Mouse (Mus musculus): ENCODE measurements at regions not wholly inside any gene's neighbourhood (a gene's known extent, or its start where the extent isn't known, plus 50 kb on each side); places are given as distances from the start of the nearest gene placed in this dataset.
"Not testable (repeated sequence)": the region's sequence is repeated elsewhere in the genome, so short reads cannot be mapped to it uniquely, and the experiment has no call there.

DNA sequence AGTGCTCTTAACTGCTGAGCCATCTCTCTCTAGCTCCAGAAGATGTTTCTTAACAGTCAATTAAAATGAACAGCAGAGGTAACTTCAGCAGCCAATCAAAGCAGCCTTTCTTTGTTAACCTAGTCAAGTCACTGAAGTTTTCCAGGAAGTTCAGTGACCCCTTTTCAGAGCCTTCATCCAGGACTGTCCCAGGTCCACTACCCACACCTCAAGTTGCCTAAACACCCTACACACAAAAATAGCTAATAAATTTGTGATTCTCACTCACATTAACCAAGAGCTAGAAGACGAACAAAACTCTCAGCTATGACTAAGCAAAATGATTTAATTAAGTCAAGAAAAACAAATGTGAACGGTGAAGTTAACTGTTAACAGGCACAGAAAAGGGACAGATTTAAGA lies 214.0 kb upstream of the Smim15 start:
- DNase-seq = no peak

DNA sequence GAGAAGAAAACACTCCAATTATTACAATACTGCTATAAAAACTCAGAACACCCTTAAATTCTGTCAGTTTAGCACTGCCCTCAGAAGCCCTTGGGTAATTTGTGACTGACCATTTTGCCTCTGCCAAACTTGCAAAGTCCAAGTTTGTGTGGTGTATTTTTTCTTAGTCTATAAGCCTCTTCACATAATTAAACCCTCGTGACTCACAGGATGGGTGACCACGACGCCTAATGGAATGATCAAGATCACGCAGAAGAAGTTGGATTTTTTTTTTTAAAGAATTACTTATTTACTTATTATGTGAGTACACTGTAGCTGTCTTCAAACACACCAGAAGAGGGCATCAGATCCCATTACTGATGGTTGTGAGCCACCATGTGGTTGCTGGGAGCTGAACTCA lies 214.4 kb upstream of the Smim15 start:
- no peak for DNase-seq

GRCm38 (mm10) chr13:107825636-107826035 lies 218.6 kb upstream of the Smim15 start:
- DNase-seq = no peak

GRCm38 (mm10) chr13:107823342-107823741 lies 220.9 kb upstream of the Smim15 start:
- DNase-seq = no peak

- DNase-seq = no peak
These were observed 222.0 kb upstream of the Smim15 start for GRCm38 (mm10) chr13:107822198-107822597.

DNA sequence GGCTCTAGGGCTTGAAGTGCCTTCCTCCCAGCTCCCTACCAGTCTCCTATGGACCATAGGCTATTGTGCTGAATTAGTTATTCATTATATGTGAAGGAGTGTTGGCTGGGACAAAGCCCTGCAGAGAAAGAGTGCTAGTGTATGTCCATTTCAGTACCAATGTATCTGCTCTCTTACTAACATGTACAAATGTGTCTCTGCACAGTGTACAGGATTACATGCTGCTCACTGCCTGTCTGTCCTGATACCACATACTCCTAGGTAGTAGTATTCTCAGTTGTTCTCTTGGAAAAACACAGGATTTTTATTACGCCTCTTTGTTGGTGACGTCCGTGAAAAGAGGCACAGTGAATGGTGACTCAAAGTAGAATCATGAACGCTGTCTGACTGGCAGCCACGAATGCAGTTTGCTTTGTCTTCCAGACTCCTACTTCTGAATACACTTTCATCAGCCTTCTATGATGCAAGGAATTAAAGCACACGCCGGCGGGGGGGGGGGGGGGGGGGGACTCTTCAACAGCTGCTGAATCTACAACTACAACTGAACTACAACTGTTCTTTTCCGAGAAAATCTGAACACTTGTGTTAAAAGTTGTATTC lies 230.6 kb upstream of the Smim15 start:
- DNase-seq = no peak

DNA sequence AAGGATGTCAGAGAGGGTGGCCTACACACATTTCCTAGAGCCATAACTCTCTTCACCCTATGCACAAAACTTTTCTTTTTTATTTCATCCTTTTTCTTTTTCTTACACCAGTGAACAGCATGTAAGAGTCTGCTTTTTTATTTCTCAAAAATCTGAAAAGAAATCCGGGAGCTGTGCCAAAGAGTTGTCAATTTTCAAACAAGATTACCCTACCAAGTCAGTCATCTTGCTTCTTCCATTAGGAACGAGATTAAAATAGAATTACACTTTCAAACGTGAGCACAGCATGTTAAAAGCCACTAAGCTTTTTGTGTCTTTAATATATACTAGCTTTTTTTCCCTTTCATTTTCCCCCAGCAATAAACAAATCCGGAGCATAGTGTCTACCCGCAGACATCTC lies 232.2 kb upstream of the Smim15 start:
- no peak for DNase-seq

DNA sequence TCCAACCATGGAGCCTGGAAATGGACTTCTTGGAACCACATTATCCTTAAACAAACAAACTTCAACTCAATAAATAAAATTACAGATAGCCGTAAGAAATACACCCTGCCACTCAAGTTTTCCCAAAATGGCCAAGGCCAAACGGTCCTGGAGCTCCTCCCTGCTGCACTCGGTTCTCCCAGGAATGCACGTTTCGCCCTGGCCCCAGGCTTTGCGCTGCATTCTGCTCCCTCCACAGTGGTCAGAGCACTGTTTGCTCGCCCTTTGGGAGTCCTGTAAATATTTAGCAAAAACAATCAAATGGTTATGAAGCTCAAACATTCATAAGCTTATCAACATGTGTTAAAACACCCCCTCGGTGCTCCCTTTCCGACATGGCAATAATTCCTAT lies 233.4 kb upstream of the Smim15 start:
- no peak for DNase-seq

DNA sequence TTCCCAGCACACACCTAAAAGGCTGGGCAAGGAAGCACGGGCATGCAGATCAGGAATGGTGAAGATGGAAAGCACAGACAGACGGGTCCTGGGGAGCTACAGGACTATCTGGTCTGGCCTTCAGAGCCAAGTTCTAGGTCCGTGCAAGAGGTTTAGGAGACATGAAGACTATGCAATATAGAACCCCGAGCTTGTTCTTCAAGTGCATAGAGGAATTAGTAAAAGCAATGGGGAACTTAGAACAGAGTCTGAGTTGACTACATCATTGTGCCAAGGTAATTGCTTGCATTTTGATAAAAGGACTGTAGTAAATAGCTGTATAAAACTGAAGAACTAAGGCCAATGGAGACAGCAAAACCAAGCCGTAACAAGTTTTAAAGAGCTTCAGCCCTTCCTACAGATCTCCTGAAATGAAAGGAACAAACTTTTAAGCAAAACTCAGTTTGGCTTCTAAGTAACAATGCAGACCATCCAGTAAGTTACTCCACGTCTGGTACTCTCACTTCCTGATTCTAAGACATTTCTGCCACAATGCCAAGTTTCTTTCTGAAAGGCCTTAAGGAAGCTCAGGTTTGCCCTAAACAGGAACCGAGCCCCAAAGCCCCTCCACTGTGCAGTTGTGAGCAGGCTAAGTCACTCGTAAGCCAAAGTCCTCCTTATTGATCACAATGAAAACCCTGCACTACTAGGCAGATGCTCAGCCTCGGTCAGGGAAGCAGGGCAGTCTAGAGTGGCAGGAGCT lies 234.0 kb upstream of the Smim15 start:
- DNase-seq = no peak

DNA sequence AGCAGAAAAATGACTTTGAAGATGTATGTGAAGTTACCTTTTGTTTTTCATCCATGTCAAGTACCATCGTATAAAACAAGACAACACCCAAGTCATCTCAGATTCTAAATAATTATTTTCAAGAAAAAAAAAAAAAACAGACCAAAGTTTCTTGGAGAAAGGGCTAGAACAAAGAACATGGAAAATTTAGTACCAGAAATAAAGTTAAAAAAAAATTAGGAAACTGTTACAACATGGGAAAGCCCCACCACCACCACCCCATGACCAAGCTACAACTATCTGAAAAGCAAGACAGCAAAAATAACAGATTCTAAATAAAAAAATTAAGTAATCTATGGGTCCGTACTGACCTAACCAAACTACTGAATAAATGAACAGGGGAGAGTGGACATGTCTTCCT lies 235.3 kb upstream of the Smim15 start:
- DNase-seq = no peak

GRCm38 (mm10) chr13:107804418-107804817 lies 239.8 kb upstream of the Smim15 start:
- peak; percentile 37 for DNase-seq

GRCm38 (mm10) chr13:107799199-107799945 lies 244.9 kb upstream of the Smim15 start:
- no peak for DNase-seq

DNA sequence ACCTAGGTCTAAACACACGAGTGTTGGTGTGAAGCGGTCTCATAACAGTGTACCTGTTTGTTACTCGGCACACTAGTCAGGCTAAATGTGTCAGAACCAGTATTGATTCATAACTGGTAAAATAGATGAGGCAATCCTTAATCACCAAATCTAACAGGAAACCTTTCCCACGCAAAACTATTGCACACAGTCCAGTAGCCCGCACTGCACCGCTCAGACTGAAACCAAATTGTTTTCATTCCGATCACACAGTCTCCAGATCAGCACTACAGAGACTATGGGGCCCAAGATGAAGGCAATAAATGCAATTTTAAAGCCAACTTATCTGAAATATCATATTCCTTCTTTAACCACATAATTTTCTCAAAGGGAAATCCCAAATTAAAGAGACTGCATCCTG lies 246.1 kb upstream of the Smim15 start:
- DNase-seq = no peak

DNA sequence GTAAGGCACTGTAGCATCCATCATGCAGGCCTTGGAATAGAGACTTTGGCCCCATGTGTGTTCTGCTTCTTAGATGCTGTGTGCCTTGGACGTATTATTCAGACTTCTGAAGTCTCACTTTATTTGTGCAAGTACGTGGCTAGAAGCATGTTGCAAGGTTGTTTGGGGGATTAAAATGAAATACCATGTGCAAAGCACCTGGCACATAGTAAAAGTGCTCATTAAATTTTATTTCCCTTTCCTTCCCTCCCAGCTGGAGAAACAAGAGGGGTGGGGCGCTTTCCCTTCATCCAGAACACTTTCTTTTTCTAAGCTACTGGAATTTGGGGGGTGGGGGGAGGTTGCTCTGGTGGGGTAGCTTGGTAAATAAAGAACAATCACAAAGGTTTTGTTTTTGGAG lies 248.7 kb upstream of the Smim15 start:
- DNase-seq = no peak

- no peak for DNase-seq
These were observed 252.5 kb upstream of the Smim15 start for GRCm38 (mm10) chr13:107791770-107792169.

GRCm38 (mm10) chr13:107784971-107785370 lies 259.3 kb upstream of the Smim15 start:
- DNase-seq = no peak

GRCm38 (mm10) chr13:107781741-107782140 lies 262.5 kb upstream of the Smim15 start:
- no peak for DNase-seq

DNA sequence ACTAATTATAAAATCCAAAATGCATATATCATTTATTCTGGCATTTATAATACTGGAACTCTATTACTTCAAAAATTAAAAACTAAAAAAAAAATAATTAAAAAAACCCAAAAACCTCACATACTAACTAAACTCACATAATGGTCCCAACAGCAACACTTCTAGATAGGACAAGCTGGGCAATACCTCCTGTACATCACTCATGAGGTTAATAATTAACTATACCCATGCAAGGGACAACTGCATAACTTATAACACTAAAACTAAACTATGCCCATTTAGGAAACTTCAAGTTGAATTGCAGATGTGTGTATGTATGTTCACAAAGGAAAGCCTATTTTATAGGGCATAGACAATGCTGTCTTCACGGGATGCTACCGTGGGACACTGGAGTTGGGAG lies 263.0 kb upstream of the Smim15 start:
- no peak for DNase-seq

- DNase-seq = no peak
These were observed 264.7 kb upstream of the Smim15 start for GRCm38 (mm10) chr13:107779591-107779990.

DNA sequence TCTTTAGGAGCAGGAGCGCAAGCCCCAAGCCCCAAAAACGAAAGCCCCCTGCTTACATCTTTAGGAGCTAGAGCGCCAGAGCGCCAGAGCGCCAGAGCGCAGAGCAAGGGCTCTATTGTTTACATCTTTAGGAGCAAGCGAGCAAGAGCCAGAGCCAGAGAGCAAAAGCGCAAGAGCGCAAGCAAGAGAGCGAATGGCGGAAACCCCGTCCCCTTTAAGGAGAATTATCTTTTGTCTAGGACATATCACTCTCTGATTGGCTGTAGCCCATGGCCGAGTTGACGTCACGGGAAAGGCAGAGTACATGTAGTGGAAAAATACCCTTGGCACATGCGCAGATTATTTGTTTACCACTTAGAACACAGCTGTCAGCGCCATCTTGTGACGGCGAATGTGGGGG lies 269.7 kb upstream of the Smim15 start:
- DNase-seq = not testable (repeated sequence)

DNA sequence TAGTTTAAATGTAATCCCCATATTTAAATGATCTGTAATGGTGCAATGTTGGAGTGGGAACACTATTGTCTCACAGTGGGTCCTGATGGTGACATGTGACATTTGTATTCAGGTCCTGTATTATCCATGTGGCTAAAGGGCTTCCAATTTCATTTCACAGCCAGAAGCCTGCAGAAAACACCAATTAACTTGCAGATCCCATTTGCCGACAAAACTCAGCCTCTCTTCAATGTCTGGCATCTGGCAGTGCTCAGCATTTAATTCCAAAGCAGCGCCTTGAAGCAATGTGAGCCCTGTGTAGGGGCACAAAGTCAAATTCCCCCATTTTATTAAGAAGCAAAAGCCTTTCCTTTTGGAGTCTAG lies 277.0 kb upstream of the Smim15 start:
- no peak for DNase-seq

- no peak for DNase-seq
These were observed 277.6 kb upstream of the Smim15 start for GRCm38 (mm10) chr13:107766397-107767261.

DNA sequence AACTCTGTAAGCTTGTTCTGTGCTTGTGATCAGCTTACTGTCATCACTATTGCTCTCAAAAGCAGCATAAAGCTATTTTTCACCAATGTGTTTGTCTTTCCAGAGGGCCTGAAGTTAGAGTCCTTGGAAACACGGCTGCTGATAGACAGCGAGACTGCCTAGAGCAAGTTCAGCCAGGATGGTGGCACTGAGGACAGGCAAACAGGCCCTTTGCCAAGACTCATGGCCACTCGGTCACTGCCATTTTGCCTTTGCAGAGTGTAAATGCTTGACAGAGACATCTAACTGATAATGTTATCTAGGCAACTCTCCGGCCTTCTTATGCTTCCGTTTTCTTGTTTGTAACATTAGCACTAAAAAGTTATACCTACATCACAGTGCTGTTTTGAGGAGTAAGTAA lies 280.3 kb upstream of the Smim15 start:
- DNase-seq = no peak
